Mouse (Mus musculus): ENCODE data around the gene Serpina3m.

GRCm38 (mm10) chr12:104433214-104433613 is 94.9 kb downstream of the Serpina3m start:
- TF ChIP-seq CTCF (IDR thresholded peaks at IDR 0.05; ENCODE audit: insufficient read depth, low read length) (no peak), POLR2A (IDR thresholded peaks at IDR 0.05; ENCODE audit: borderline replicate concordance, extremely low read depth, low read depth, low read length) (no peak)

All from lung, adult 2 months (tissue).